Mouse (Mus musculus): ENCODE measurements around the gene Zglp1.

DNA sequence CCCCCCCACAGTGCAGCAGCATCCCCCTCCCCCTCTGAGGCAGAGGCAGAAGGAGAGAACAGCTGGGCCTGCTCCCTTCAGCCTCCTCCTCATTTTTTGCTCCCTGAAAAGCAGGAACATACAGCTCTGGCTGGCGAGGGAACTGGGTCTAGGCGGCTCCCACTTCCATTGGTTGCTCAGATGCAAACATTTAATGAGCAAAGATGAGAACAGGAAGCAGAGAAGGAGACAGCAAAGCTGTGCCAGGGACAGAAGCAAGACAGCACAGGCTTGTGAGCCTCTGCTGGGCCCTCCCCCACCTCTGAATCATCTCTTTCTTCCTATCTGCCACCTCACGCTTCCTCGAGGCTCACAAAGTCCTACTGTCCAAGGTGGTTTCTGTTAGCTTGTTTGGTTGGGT lies 25.6 kb downstream of the Zglp1 start:
- peak; percentile 67; the same call in 1 of the 2 replicates for TF ChIP-seq POLR2A (IDR thresholded peaks at IDR 0.05; ENCODE audit: extremely low read depth, insufficient read depth, low read length)
- no peak for TF ChIP-seq CTCF (IDR thresholded peaks at IDR 0.05; ENCODE audit: extremely low read depth, insufficient read depth, low read length)

Data from cortical plate, adult 2 months (tissue).